Mouse (Mus musculus) neural tube, embryonic 11.5 days (tissue): Measurements from ENCODE around the gene Gnb3. TPM values are rescaled to one million over a fixed set of nuclear protein-coding genes. Genes with fewer than 3 reads are reported as not detected.
"Not testable (repeated sequence)": the region's sequence is repeated elsewhere in the genome, so short reads cannot be mapped to it uniquely, and the experiment has no call there.

Experiments
- ATAC-seq: fragments of 200-750 bp; cut with Nextera tagmentation; 2 replicates; pipeline ENCODE4 v1.8.0; 2017; ENCODE audit warnings: moderate number of reproducible peaks, mild to moderate bottlenecking, moderate TSS enrichment, moderate library complexity; ENCODE audit not compliant: insufficient read depth, low FRiP score, low TSS enrichment
- DNase-seq: peaks from one replicate; pipeline ENCODE4 v3.0.0-alpha.2; 2015; ENCODE audit warnings: low spot score
- H3K27ac ChIP-seq: fragments of 300-500 bp; sonication (generic); 2 replicates; pipeline ENCODE4 v1.5.1; 2014; ENCODE audit warnings: low read depth, mild to moderate bottlenecking, low read length
- H3K27me3 ChIP-seq: fragments of 300-500 bp; sonication (generic); 2 replicates; pipeline ENCODE4 v1.6.1; 2014; ENCODE audit warnings: mild to moderate bottlenecking, low read length, mixed read lengths; ENCODE audit not compliant: control insufficient read depth, insufficient read depth
- H3K36me3 ChIP-seq: fragments of 300-500 bp; sonication (generic); 2 replicates; pipeline ENCODE4 v1.6.1; 2014; ENCODE audit warnings: mild to moderate bottlenecking, low read length, moderate library complexity, mixed read lengths; ENCODE audit not compliant: control insufficient read depth, insufficient read depth
- H3K4me1 ChIP-seq: fragments of 300-500 bp; sonication (generic); 2 replicates; pipeline ENCODE4 v1.6.1; 2014; ENCODE audit warnings: low read length, mixed read lengths; ENCODE audit not compliant: control insufficient read depth, insufficient read depth
- H3K4me2 ChIP-seq: fragments of 300-500 bp; sonication (generic); 2 replicates; pipeline ENCODE4 v1.6.1; 2014; ENCODE audit warnings: low read depth, mild to moderate bottlenecking, moderate library complexity
- H3K4me3 ChIP-seq: fragments of 300-500 bp; sonication (generic); 2 replicates; pipeline ENCODE4 v1.5.1; 2014; ENCODE audit warnings: low read depth, low read length
- H3K9ac ChIP-seq: fragments of 300-500 bp; sonication (generic); 2 replicates; pipeline ENCODE4 v1.6.1; 2014; ENCODE audit warnings: mild to moderate bottlenecking, low read length
- H3K9me3 ChIP-seq: fragments of 300-500 bp; sonication (generic); 2 replicates; pipeline ENCODE4 v1.6.1; 2016; ENCODE audit warnings: low read length; ENCODE audit not compliant: control insufficient read depth
- WGBS: fragments of 180-500 bp; shearing (Covaris S2); extraction: QIAGEN DNeasy Blood & Tissue Kit; methylation state at CpG from one replicate; pipeline ENCODE4 v1.1.7; 2014; 5-methylcytosine and 5-hydroxymethylcytosine counted together
- polyA plus RNA-seq: library from polyadenylated mRNA; unstranded; fragments of >200 nt; fragmentation: Nextera tagmentation; extraction: Ambion mirVana; gene quantifications from 2 replicates; pipeline ENCODE4 v1.2.1, GENCODE M21; 2014

Gnb3 gene
- polyA plus RNA-seq, 1 experiment from 2014 or later = 0.29 TPM

- DNase-seq (no peak), ATAC-seq (no peak)
- H3K9ac ChIP-seq = no peak overlapping the region
- no peak overlapping the region for H3K27ac ChIP-seq
- H3K4me1 ChIP-seq = peaks cover 10% of the 10 kb centered on the region
- H3K4me2 ChIP-seq = no peak overlapping the region
- no peak overlapping the region for H3K4me3 ChIP-seq
- H3K9me3 ChIP-seq = no peaks in the 10 kb centered on the region
- WGBS = 93% methylated on average over 3 of the region's 3 CpGs
- no peaks in the 10 kb centered on the region for H3K36me3 ChIP-seq
- no peaks in the 10 kb centered on the region for H3K27me3 ChIP-seq
These were observed 35.7 kb downstream of the Gnb3 start for GRCm38 (mm10) chr6:124804341-124804740.

DNA sequence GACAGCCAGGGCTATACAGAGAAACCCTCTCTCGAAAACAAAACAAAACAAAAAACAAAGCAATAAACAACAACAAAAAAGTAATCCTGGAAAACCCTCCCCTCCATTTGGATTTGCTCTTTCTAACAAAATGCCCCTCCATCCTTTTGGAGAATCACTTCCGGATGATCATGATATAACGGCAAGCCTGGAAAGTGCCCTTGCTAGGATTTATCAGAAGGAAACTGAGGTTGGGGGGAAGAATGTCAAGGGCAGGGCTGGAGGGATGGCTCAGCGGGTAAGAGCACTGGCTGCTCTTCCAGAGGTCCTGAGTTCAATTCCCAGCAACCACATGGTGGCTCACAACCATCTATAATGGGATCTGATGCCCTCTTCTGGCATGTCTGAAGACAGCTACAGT lies 36.4 kb downstream of the Gnb3 start:
- not testable (repeated sequence) for H3K4me3 ChIP-seq, H3K27ac ChIP-seq, DNase-seq, H3K27me3 ChIP-seq, ATAC-seq, H3K9ac ChIP-seq, H3K4me1 ChIP-seq, H3K4me2 ChIP-seq, H3K9me3 ChIP-seq, H3K36me3 ChIP-seq
- 94% methylated on average over 4 of the region's 4 CpGs for WGBS

DNA sequence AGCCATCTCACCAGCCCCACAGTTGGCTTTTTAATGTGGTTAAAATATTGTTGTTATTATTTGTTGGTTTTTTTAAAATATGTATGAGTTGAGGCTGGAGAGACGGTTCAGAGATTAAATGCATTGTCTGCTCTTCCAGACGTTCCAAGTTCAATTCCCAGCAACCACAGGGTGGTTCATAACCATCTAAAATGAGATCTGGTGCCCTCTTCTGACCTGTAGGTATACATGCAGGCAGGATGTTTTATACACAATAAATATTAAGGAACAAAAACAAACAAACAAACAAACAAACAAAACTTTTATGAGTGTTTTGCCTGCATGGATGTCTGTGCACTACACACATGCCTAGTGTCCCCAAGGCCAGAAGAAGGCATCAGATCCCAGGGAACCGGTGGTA lies 37.0 kb downstream of the Gnb3 start:
- Histone ChIP-seq H3K4me1 (peaks cover 7% of the 10 kb centered on the region; the same call in 1 of the 2 replicates), H3K27me3 (no peaks in the 10 kb centered on the region), H3K4me3 (no peak overlapping the region), H3K9ac (no peak overlapping the region), H3K4me2 (no peak overlapping the region), H3K36me3 (no peaks in the 10 kb centered on the region), H3K9me3 (no peaks in the 10 kb centered on the region), H3K27ac (no peak overlapping the region)
- WGBS = 70% methylated on average over 3 of the region's 3 CpGs
- ATAC-seq (no peak), DNase-seq (no peak)

GRCm38 (mm10) chr6:124802400-124802799 lies 37.7 kb downstream of the Gnb3 start:
- not testable (repeated sequence) for H3K27ac ChIP-seq, H3K36me3 ChIP-seq, H3K4me2 ChIP-seq, ATAC-seq, H3K4me1 ChIP-seq, H3K27me3 ChIP-seq, H3K9me3 ChIP-seq, DNase-seq, H3K4me3 ChIP-seq, H3K9ac ChIP-seq
- WGBS = 22% methylated on average over 4 of the region's 9 CpGs

DNA sequence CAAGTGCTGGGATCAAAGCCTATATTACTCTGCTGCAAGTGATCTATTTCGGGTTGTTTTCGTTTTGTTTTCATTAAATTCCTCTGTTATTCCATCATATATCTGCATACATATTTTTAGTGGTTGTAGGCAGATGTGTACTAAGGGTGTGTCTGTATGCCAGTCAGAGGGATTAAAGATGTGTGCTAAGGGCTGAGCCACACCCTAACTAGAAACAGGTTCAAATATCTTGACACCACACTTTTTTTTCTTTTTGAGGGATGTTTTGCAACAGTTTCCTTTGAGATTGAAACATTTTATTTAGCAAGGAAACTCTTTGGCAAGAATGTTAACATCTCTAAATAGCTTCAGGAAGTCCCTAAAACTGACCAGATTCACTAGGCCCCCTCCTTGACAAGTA lies 43.9 kb downstream of the Gnb3 start:
- Histone ChIP-seq H3K9ac (no peak overlapping the region), H3K27ac (no peak overlapping the region), H3K36me3 (no peaks in the 10 kb centered on the region), H3K4me3 (no peak overlapping the region), H3K9me3 (no peaks in the 10 kb centered on the region), H3K27me3 (no peaks in the 10 kb centered on the region), H3K4me1 (no peaks in the 10 kb centered on the region), H3K4me2 (no peak overlapping the region)
- no peak for DNase-seq
- ATAC-seq = no peak
- WGBS = 79% methylated on average over 2 of the region's 2 CpGs

DNA sequence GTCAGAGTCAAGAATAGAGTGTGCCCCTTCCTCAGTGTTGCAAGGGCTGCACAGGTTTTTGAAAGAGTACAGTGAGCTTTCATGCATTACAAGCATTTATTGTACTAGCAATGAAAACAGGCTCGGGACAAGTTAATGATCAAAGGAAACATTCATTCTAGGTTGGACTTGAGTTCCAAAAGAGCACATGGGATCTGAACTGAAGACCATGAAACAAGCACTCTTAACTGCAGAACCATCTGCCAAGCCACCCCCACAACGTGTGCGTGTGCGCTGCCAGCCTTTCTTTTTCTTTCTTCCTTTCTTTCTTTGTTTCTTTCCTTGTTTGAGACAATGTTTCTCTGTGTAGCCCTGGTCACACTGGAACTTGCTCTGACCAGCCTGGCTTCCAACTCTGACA lies 44.3 kb downstream of the Gnb3 start:
- Histone ChIP-seq H3K27me3 (no peaks in the 10 kb centered on the region), H3K36me3 (no peaks in the 10 kb centered on the region), H3K9ac (no peak overlapping the region), H3K27ac (no peak overlapping the region), H3K4me1 (no peaks in the 10 kb centered on the region), H3K9me3 (no peaks in the 10 kb centered on the region), H3K4me2 (no peak overlapping the region), H3K4me3 (no peak overlapping the region)
- ATAC-seq (no peak), DNase-seq (no peak)
- 68% methylated on average over 4 of the region's 4 CpGs for WGBS

GRCm38 (mm10) chr6:124791911-124792310 lies 48.2 kb downstream of the Gnb3 start:
- Histone ChIP-seq H3K4me3 (no peak overlapping the region), H3K27ac (no peak overlapping the region), H3K9ac (no peak overlapping the region), H3K9me3 (no peaks in the 10 kb centered on the region), H3K27me3 (no peaks in the 10 kb centered on the region), H3K4me1 (no peaks in the 10 kb centered on the region), H3K4me2 (no peak overlapping the region), H3K36me3 (no peaks in the 10 kb centered on the region)
- WGBS = 87% methylated on average over 3 of the region's 3 CpGs
- no peak for ATAC-seq
- no peak for DNase-seq

DNA sequence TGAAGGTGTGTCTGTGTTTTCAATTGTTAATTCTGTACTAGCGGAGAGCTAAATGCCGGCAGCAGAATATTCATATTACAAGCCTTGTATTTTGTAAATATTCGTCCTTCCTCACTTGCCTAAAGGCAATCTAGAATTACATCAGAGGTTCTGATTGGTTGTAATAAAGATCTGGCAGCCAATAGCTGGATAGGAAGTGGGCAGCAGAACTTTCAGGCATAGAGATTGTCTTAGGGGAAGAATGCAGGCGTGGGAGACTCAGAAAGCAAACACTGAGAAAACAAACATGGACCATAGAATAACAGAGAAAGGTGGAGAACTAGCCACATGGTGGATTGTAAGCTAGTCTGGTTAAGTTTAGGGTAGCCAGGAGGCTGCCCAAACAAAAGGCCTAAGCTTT lies 50.0 kb downstream of the Gnb3 start:
- DNase-seq = no peak
- Histone ChIP-seq H3K9me3 (no peaks in the 10 kb centered on the region), H3K4me2 (no peak overlapping the region), H3K36me3 (no peaks in the 10 kb centered on the region), H3K27me3 (no peaks in the 10 kb centered on the region), H3K27ac (no peak overlapping the region), H3K4me3 (no peak overlapping the region), H3K4me1 (no peaks in the 10 kb centered on the region), H3K9ac (no peak overlapping the region)
- WGBS = 80% methylated on average over 4 of the region's 4 CpGs
- no peak for ATAC-seq

- Histone ChIP-seq H3K4me2 (no peak overlapping the region), H3K27ac (no peak overlapping the region), H3K9ac (no peak overlapping the region), H3K4me3 (no peak overlapping the region), H3K9me3 (no peaks in the 10 kb centered on the region), H3K4me1 (no peaks in the 10 kb centered on the region), H3K36me3 (no peaks in the 10 kb centered on the region), H3K27me3 (no peaks in the 10 kb centered on the region)
- WGBS = 89% methylated on average over 4 of the region's 4 CpGs
- ATAC-seq (no peak), DNase-seq (no peak)
These were observed 50.6 kb downstream of the Gnb3 start for GRCm38 (mm10) chr6:124789519-124789918.
